Mouse (Mus musculus) hindbrain, embryonic 16.5 days (tissue): Measurements from ENCODE around the gene Eif2ak1. TPM values are rescaled to one million over a fixed set of nuclear protein-coding genes. Genes with fewer than 3 reads are reported as not detected.

Experiments
- ATAC-seq: fragments of 200-750 bp; cut with Nextera tagmentation; 2 replicates; pipeline ENCODE4 v1.8.0; 2017; ENCODE audit warnings: moderate TSS enrichment, moderate library complexity
- H3K27ac ChIP-seq: fragments of 300-500 bp; sonication (generic); 2 replicates; pipeline ENCODE4 v1.5.1; 2014; ENCODE audit warnings: low read depth, mild to moderate bottlenecking, control low read depth, low read length, moderate library complexity
- H3K27me3 ChIP-seq: fragments of 300-500 bp; sonication (generic); replicated peaks from 2 replicates; pipeline ENCODE4 v1.6.1; 2014; ENCODE audit warnings: low read length; ENCODE audit not compliant: control insufficient read depth, insufficient read depth
- H3K36me3 ChIP-seq: fragments of 300-500 bp; sonication (generic); 2 replicates; pipeline ENCODE4 v1.6.1; 2014; ENCODE audit warnings: mild to moderate bottlenecking, low read length, moderate library complexity, mixed read lengths; ENCODE audit not compliant: control insufficient read depth, insufficient read depth
- H3K4me1 ChIP-seq: fragments of 300-500 bp; sonication (generic); 2 replicates; pipeline ENCODE4 v1.6.1; 2014; ENCODE audit warnings: low read depth, low read length; ENCODE audit not compliant: control insufficient read depth, insufficient read depth
- H3K4me2 ChIP-seq: fragments of 300-500 bp; sonication (generic); 2 replicates; pipeline ENCODE4 v1.6.1; 2014; ENCODE audit warnings: mild to moderate bottlenecking, low read length, control low read depth, moderate library complexity
- H3K4me3 ChIP-seq: fragments of 300-500 bp; sonication (generic); 2 replicates; pipeline ENCODE4 v1.5.1; 2014; ENCODE audit warnings: mild to moderate bottlenecking, low read length, control low read depth, moderate library complexity
- H3K9ac ChIP-seq: fragments of 300-500 bp; sonication (generic); 2 replicates; pipeline ENCODE4 v1.6.1; 2014; ENCODE audit warnings: low read depth, mild to moderate bottlenecking, control low read depth, low read length, moderate library complexity
- H3K9me3 ChIP-seq: fragments of 300-500 bp; sonication (generic); 2 replicates; pipeline ENCODE4 v1.6.1; 2014; ENCODE audit warnings: mild to moderate bottlenecking, low read length, moderate library complexity; ENCODE audit not compliant: control insufficient read depth
- WGBS: fragments of 180-500 bp; shearing (Covaris S2); extraction: QIAGEN DNeasy Blood & Tissue Kit; methylation state at CpG from one replicate; pipeline ENCODE4 v1.1.7; 2014; 5-methylcytosine and 5-hydroxymethylcytosine counted together
- polyA plus RNA-seq: library from polyadenylated mRNA; unstranded; fragments of >200 nt; fragmentation: Nextera tagmentation; extraction: Ambion mirVana; gene quantifications from 2 replicates; pipeline ENCODE4 v1.2.1, GENCODE M21; 2015

The Eif2ak1 gene
- polyA plus RNA-seq, 1 experiment from 2014 or later: 44.6 TPM

DNA sequence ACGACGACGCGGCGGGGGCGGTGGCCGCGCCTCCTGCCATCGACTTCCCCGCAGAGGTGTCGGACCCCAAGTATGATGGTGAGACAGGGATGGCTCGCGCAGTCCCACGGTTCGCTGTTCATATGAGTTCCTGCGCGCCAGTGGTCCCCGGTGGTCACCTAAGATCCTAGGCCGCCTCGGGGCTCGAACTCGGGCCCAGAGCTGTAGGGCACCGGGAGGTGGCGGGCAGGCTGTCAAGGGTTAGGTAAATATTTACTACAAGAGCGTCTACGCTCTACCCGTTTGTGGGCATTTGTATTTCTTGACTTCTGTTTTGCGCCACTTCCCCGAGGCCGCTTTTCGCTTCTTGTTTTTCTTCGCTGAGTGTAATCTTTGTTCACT, 333 bp downstream of the Eif2ak1 start:
- WGBS: under 1% methylated on average over 29 of the region's 32 CpGs

DNA sequence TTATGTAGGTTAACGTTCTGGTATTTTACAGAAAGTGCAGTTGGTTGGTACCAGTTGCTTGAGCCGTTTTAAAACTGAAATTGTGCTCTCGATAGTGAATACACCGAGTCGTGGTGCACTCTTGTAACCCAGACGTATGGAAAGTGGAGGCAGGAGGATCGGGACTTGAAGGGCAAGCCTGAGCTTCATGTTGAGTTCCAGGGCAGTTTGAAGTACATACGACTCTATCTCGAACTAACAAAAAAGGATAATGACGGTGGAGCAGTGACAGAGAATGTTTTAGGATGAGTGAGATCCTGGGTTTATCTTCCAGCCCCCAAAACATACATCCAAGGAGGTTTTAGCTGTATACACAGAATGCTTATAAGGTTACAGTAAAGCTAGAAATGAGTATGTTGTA, 873 bp downstream of the Eif2ak1 start:
- H3K27ac ChIP-seq: no peak overlapping the region
- no peaks in the 10 kb centered on the region for H3K27me3 ChIP-seq
- ATAC-seq: no peak
- peak overlapping the region; percentile 93 for H3K4me3 ChIP-seq
- 15% methylated on average over 10 of the region's 10 CpGs for WGBS
- no peaks in the 10 kb centered on the region for H3K9me3 ChIP-seq
- H3K9ac ChIP-seq: peak overlapping the region; percentile 92
- H3K4me1 ChIP-seq: peaks cover 10% of the 10 kb centered on the region
- H3K36me3 ChIP-seq: no peaks in the 10 kb centered on the region
- H3K4me2 ChIP-seq: peak overlapping the region; percentile 65

More for the DNA sequence above, 333 bp downstream of the Eif2ak1 start:
- peaks cover 10% of the 10 kb centered on the region for H3K4me1 ChIP-seq
- peak; percentile 82 for ATAC-seq
- no peaks in the 10 kb centered on the region for H3K27me3 ChIP-seq
- peak overlapping the region; percentile 70 for H3K27ac ChIP-seq
- peak overlapping the region; percentile 65 for H3K4me2 ChIP-seq
- peak overlapping the region; percentile 93 for H3K4me3 ChIP-seq
- H3K9ac ChIP-seq: peak overlapping the region; percentile 92
- no peaks in the 10 kb centered on the region for H3K9me3 ChIP-seq
- H3K36me3 ChIP-seq: no peaks in the 10 kb centered on the region

DNA sequence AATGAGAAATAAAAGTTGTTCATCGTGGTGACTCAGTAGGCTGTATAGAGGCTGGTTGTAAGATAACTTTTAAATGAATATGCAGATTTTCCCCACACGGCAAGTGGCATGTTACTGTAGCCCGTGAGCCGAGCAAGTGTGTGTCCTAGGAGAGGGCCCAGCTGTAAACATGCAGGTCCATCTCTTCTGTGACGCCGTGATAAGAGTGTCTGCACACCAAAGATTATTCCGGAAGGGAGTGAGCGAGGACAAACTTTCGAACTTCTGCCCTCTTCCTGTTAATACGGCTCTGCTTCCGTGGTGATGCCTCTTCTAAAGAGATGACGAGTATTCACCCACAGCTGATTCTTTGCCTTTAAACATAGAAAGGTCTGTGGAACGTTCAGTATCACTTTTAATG, 1.4 kb downstream of the Eif2ak1 start:
- no peak for ATAC-seq
- 86% methylated on average over 13 of the region's 13 CpGs for WGBS
- Histone ChIP-seq H3K9ac (no peak overlapping the region), H3K4me2 (peak overlapping the region; percentile 65), H3K36me3 (no peaks in the 10 kb centered on the region), H3K4me3 (no peak overlapping the region), H3K27me3 (no peaks in the 10 kb centered on the region), H3K4me1 (peaks cover 10% of the 10 kb centered on the region), H3K9me3 (no peaks in the 10 kb centered on the region), H3K27ac (no peak overlapping the region)

DNA sequence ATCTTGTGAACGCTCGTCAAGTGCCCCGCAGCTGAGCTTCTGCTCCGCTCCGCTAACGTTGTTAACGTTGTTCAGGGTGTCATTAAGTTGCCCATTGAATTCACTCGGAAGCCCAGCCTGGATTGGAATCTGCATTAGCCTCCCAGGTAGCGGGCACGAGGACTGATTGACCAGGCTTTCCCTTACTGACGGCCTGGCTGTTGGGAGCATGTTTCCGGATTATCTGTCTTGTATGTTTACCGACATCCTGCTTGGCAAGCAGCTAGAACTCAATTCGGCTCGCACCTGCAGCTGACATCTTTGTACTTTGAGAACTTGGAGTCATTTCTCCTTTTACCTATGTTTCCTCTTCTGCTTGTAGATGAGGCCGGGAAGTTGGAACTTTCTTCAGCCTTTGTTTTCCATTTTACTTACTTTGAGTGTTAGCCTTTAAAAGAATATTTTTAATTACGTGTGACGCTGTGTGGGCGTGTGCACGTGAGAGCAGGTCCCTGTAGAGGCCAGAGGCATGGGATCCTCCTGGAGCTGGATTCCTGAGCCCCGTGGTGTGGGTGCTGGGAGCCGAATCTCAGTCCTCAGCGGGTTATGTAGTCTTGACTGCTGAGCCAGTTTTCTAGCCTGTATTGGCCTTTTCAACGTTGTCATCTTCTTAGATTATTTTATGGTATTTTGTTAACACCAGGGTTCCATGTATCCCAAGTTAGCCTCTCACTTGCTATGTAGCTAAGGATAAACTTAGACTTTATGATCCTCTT, 2.5 kb downstream of the Eif2ak1 start:
- Histone ChIP-seq H3K4me1 (peaks cover 10% of the 10 kb centered on the region), H3K36me3 (no peaks in the 10 kb centered on the region), H3K9ac (no peak overlapping the region), H3K27me3 (no peaks in the 10 kb centered on the region), H3K9me3 (no peaks in the 10 kb centered on the region), H3K27ac (no peak overlapping the region), H3K4me2 (no peak overlapping the region), H3K4me3 (no peak overlapping the region)
- 87% methylated on average over 24 of the region's 24 CpGs for WGBS
- no peak for ATAC-seq

DNA sequence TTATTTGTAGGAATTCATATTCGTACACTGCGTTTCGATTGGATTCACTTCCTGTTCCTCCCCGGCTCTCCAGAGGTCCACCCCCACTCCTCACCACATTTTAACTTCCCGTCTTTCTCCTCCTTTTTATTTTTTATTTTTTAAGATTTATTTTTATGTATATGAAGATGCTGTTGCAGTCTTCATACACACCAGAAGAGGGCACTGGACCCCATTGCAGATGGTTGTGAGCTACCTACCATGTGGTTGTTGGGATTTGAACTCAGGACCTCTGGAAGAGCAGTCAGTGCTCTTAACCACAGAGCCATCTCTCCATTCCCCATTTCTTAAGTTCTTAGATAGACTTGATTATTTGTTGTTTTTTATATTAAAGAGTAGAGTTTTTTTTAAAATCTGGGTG, 3.2 kb downstream of the Eif2ak1 start:
- Histone ChIP-seq H3K9ac (no peak overlapping the region), H3K36me3 (no peaks in the 10 kb centered on the region), H3K4me2 (no peak overlapping the region), H3K27me3 (no peaks in the 10 kb centered on the region), H3K27ac (no peak overlapping the region), H3K4me3 (no peak overlapping the region), H3K9me3 (no peaks in the 10 kb centered on the region), H3K4me1 (peaks cover 10% of the 10 kb centered on the region)
- WGBS: 97% methylated on average over 5 of the region's 5 CpGs
- ATAC-seq: no peak

DNA sequence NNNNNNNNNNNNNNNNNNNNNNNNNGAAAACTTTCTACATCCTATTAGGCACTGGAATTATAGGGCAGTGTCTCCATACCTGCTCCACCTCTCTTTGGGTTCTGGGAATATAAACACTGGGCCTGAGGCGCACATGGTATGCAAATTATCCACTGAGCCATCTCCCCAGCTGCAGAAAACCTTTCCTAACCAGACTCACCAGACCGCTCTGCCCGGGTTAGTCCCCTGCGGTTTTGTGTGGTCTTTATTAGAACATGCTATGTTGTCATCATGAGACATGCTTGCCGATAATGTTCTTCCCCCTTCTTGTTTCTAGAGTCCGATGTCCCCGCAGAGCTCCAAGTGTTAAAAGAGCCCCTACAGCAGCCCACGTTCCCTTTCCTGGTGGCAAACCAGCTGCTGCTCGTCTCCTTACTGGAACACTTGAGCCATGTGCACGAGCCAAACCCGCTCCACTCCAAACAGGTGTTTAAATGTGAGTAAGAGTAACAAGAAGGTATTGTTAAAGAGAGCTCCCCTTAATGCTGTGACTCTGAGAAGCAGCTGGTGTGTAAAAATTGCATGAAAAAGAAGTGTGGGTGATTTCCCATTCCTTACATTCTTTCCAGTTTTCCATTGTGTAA, 54.1 kb downstream of the Eif2ak1 start:
- no peaks in the 10 kb centered on the region for H3K9me3 ChIP-seq
- ATAC-seq: no peak
- H3K4me2 ChIP-seq: no peak overlapping the region
- H3K27ac ChIP-seq: no peak overlapping the region
- no peaks in the 10 kb centered on the region for H3K4me1 ChIP-seq
- 91% methylated on average over 11 of the region's 11 CpGs for WGBS
- H3K9ac ChIP-seq: no peak overlapping the region
- peaks cover 21% of the 10 kb centered on the region for H3K36me3 ChIP-seq
- no peaks in the 10 kb centered on the region for H3K27me3 ChIP-seq
- no peak overlapping the region for H3K4me3 ChIP-seq

DNA sequence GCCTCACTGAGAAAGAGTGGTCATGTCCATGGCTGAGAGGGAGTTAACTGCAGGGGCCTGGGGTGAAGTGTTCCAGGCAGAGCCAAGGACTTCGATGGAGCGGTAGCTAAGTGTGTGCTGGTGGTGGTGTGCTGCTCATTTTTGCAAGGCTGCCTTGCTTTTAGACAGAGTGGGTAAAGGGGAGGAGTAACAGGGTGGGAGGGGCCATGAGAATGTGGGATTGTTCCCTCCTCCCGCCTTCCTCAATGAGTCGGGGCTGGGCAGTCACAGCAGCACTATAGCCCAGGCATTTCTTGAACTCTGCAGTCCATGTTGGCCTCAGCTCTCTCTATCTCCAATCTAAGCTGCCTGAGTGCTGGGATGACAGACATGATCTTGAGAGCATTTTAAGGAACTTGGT, 57.0 kb downstream of the Eif2ak1 start:
- Histone ChIP-seq H3K4me3 (no peak overlapping the region), H3K27me3 (no peaks in the 10 kb centered on the region), H3K4me1 (no peaks in the 10 kb centered on the region), H3K27ac (no peak overlapping the region), H3K9ac (no peak overlapping the region), H3K9me3 (no peaks in the 10 kb centered on the region), H3K4me2 (no peak overlapping the region), H3K36me3 (peaks cover 35% of the 10 kb centered on the region)
- 70% methylated on average over 4 of the region's 4 CpGs for WGBS
- ATAC-seq: no peak

DNA sequence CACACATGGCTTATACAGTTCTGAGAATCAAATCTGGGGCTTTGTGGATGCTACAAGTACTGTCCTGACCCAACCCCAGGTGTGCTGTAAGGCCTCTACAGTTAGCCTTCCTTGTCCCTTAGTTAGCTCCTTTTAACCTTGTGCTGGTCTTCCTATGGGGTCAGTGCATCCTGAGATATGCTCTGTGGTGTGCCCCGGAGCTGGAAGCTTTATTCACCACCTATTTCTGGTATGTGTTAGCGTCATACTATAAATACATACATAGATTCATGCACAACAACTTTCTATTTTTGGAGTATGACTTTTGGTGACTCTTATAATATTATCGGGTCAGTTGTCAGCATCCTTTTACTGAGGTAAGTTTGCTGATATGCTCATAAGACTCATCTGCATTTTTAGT, 67.7 kb downstream of the Eif2ak1 start:
- Histone ChIP-seq H3K27ac (no peak overlapping the region), H3K9me3 (peaks cover 2% of the 10 kb centered on the region; the same call in 1 of the 2 replicates), H3K27me3 (no peaks in the 10 kb centered on the region), H3K4me1 (no peaks in the 10 kb centered on the region), H3K4me3 (no peak overlapping the region), H3K36me3 (peaks cover 60% of the 10 kb centered on the region), H3K4me2 (no peak overlapping the region), H3K9ac (no peak overlapping the region)
- WGBS: 97% methylated on average over 3 of the region's 3 CpGs
- no peak for ATAC-seq

DNA sequence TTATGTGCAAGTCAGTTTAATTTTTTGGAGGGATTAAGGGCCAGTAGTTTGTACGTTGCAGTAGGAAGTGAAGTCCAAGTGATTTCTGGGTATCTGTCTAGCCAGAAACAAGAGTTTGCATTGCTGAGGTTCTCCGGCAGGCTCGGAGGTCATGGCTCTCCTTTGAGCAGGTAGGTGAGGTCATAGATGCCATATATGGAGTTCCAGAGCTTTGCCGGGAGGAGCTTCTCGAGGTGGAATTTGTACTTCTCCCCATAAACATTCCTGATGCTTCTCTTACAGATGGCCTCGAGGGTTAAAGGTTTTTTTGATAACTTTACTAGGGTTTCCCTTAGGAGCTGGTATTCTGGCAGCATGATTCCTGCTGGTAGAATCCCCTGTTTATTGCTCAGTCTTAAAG, 73.2 kb downstream of the Eif2ak1 start:
- Histone ChIP-seq H3K4me1 (no peaks in the 10 kb centered on the region), H3K4me3 (no peak overlapping the region), H3K27me3 (no peaks in the 10 kb centered on the region), H3K27ac (no peak overlapping the region), H3K9me3 (peaks cover 2% of the 10 kb centered on the region; the same call in 1 of the 2 replicates), H3K9ac (no peak overlapping the region), H3K4me2 (no peak overlapping the region), H3K36me3 (peaks cover 24% of the 10 kb centered on the region)
- 90% methylated on average over 6 of the region's 6 CpGs for WGBS
- no peak for ATAC-seq
